Comparison of ENCODE assay signal across 8 mouse cellular contexts in genomic region chr12:111677421-111677820, GRCm38 (mm10). TPM values are rescaled to one million over a fixed set of nuclear protein-coding genes. Genes with fewer than 3 reads are reported as not detected.
DNase-seq lines count a peak whose midpoint lies in the region; ATAC-seq and TF ChIP-seq lines count a peak whose summit lies in the region.

No protein-coding gene starts in this region.

- WGBS in kidney, adult 2 months: 5% methylated on average over 5 of the region's 5 CpGs
- 13% methylated on average over 5 of the region's 5 CpGs for WGBS in hindbrain, embryonic 11.5 days
- WGBS in liver, embryonic 13.5 days (ENCODE audit: insufficient replicate concordance): 32% methylated on average over 5 of the region's 5 CpGs

- peak overlapping the region; percentile 84 for H3K4me2 ChIP-seq in hindbrain, embryonic 11.5 days (replicated peaks; ENCODE audit: low read depth, low read length)
- H3K4me2 ChIP-seq in liver, embryonic 13.5 days: peak overlapping the region; percentile 90

- no peaks in the 10 kb centered on the region for H3K9me3 ChIP-seq in hindbrain, embryonic 11.5 days (ENCODE audit: control insufficient read depth, low read length)
- H3K9me3 ChIP-seq in liver, embryonic 13.5 days (replicated peaks): no peaks in the 10 kb centered on the region

- H3K36me3 ChIP-seq in kidney, adult 2 months (ENCODE audit: control insufficient read depth, insufficient read depth, low read length): no peaks in the 10 kb centered on the region
- no peaks in the 10 kb centered on the region for H3K36me3 ChIP-seq in hindbrain, embryonic 11.5 days (ENCODE audit: control insufficient read depth, insufficient read depth, low read length)
- H3K36me3 ChIP-seq in liver, embryonic 13.5 days: peaks cover 29% of the 10 kb centered on the region
- no peaks in the 10 kb centered on the region for H3K36me3 ChIP-seq in testis, adult 2 months (ENCODE audit: control insufficient read depth, insufficient read depth, low read length)

- ATAC-seq in hindbrain, embryonic 11.5 days (ENCODE audit: low FRiP score): no peak; the same call in 1 of the 2 replicates
- peak; percentile 10; the same call in 1 of the 2 replicates for ATAC-seq in liver, embryonic 13.5 days (ENCODE audit: low read depth)

- H3K4me3 ChIP-seq in kidney, adult 2 months (ENCODE audit: insufficient read depth, low read depth, low read length): peak overlapping the region; percentile 74
- H3K4me3 ChIP-seq in brown adipose tissue, adult 24 weeks (ENCODE audit: insufficient read depth, low read depth, low read length): peak overlapping the region; percentile 81
- peak overlapping the region; percentile 90 for H3K4me3 ChIP-seq in hindbrain, embryonic 11.5 days (ENCODE audit: low read depth, low read length)
- peak overlapping the region; percentile 89 for H3K4me3 ChIP-seq in liver, embryonic 13.5 days (replicated peaks)
- peak overlapping the region; percentile 99 for H3K4me3 ChIP-seq in testis, adult 2 months (ENCODE audit: control insufficient read depth, low read depth, low read length)

- H3K4me1 ChIP-seq in kidney, adult 2 months (ENCODE audit: control insufficient read depth, insufficient read depth, low read length): peaks cover 19% of the 10 kb centered on the region
- H3K4me1 ChIP-seq in brown adipose tissue, adult 24 weeks (ENCODE audit: control insufficient read depth, insufficient read depth, insufficient read length, low read length): peaks cover 16% of the 10 kb centered on the region
- peaks cover 11% of the 10 kb centered on the region; the same call in 1 of the 2 replicates for H3K4me1 ChIP-seq in hindbrain, embryonic 11.5 days (replicated peaks; ENCODE audit: control insufficient read depth, insufficient read depth, low read length)
- H3K4me1 ChIP-seq in liver, embryonic 13.5 days (replicated peaks): peaks cover 43% of the 10 kb centered on the region
- peaks cover 21% of the 10 kb centered on the region for H3K4me1 ChIP-seq in testis, adult 2 months (ENCODE audit: control insufficient read depth, insufficient read depth, low read length)

- H3K9ac ChIP-seq in hindbrain, embryonic 11.5 days (ENCODE audit: low read depth, low read length): peak overlapping the region; percentile 72
- H3K9ac ChIP-seq in liver, embryonic 13.5 days: peak overlapping the region; percentile 84

- TF ChIP-seq CTCF in kidney, adult 2 months (conservative IDR thresholded peaks at IDR 0.05; ENCODE audit: insufficient read depth, insufficient read length, low read depth, low read length): no peak
- no peak for TF ChIP-seq CTCF in testis, adult 2 months (IDR thresholded peaks at IDR 0.05; ENCODE audit: control insufficient read depth, insufficient read depth, insufficient replicate concordance, low read depth, low read length)

- H3K27ac ChIP-seq in kidney, adult 2 months (ENCODE audit: insufficient read depth, low read depth, low read length): peak overlapping the region; percentile 96
- H3K27ac ChIP-seq in brown adipose tissue, adult 24 weeks (replicated peaks; ENCODE audit: low read depth, low read length): peak overlapping the region; percentile 66
- peak overlapping the region; percentile 85 for H3K27ac ChIP-seq in hindbrain, embryonic 11.5 days (ENCODE audit: low read depth, low read length)
- peak overlapping the region; percentile 86 for H3K27ac ChIP-seq in liver, embryonic 13.5 days
- peak overlapping the region; percentile 88 for H3K27ac ChIP-seq in testis, adult 2 months (ENCODE audit: control insufficient read depth, insufficient read depth, low read depth, low read length)

- TF ChIP-seq POLR2A in kidney, adult 2 months (IDR thresholded peaks at IDR 0.05; ENCODE audit: low read depth, low read length): no peak
- no peak for TF ChIP-seq POLR2A in testis, adult 2 months (IDR thresholded peaks at IDR 0.05; ENCODE audit: control insufficient read depth, low read depth, low read length)

- DNase-seq in kidney, adult 2 months: peak; percentile 62
- no peak for DNase-seq in kidney, adult 11 months
- no peak for DNase-seq in hindbrain, embryonic 11.5 days (ENCODE audit: low spot score)
- DNase-seq in liver, embryonic 13.5 days: no peak
- DNase-seq in layer of hippocampus, adult 9-10 months (ENCODE audit: low spot score): no peak
- DNase-seq in thymus, postnatal 36 days: no peak

- H3K27me3 ChIP-seq in kidney, adult 2 months (replicated peaks; ENCODE audit: control insufficient read depth, insufficient read depth, low read length): no peaks in the 10 kb centered on the region
- H3K27me3 ChIP-seq in hindbrain, embryonic 11.5 days (ENCODE audit: control insufficient read depth, insufficient read depth, low read length): no peaks in the 10 kb centered on the region
- peaks cover 36% of the 10 kb centered on the region for H3K27me3 ChIP-seq in liver, embryonic 13.5 days
- H3K27me3 ChIP-seq in testis, adult 2 months (ENCODE audit: control insufficient read depth, insufficient read depth, low read length): no peaks in the 10 kb centered on the region

RNA-seq across cellular contexts. Expression of gene Trmt61a, which starts 0.5 kb away (rescaled TPM):
- 12.4 and 16.9 TPM in 2 replicates for polyA plus RNA-seq in kidney, adult 2 months (2012; rRNA removed)
- polyA plus RNA-seq in brown adipose tissue, adult 24 weeks (2012; ENCODE audit: insufficient read depth, insufficient read length, missing spikeins): 2.9 and 3.2 TPM in 2 replicates
- polyA plus RNA-seq in hindbrain, embryonic 11.5 days (2014; fragmentation: Nextera tagmentation; extraction: Ambion mirVana): 4.5 and 5.0 TPM in 2 replicates
- 13.2 and 14.7 TPM in 2 replicates for polyA plus RNA-seq in liver, embryonic 13.5 days (2015; fragmentation: Nextera tagmentation; extraction: Ambion mirVana)
- polyA plus RNA-seq in testis, adult 2 months (2012; rRNA removed): 11.0 and 11.9 TPM in 2 replicates

RNA-seq across cellular contexts. Expression of gene Ckb, which starts 5.3 kb away (rescaled TPM):
- 280 and 340 TPM in 2 replicates for polyA plus RNA-seq in kidney, adult 2 months (2012; rRNA removed)
- 20.8 and 30.3 TPM in 2 replicates for polyA plus RNA-seq in brown adipose tissue, adult 24 weeks (2012; ENCODE audit: insufficient read depth, insufficient read length, missing spikeins)
- 2,103 and 2,160 TPM in 2 replicates for polyA plus RNA-seq in hindbrain, embryonic 11.5 days (2014; fragmentation: Nextera tagmentation; extraction: Ambion mirVana)
- 42.2 and 45.1 TPM in 2 replicates for polyA plus RNA-seq in liver, embryonic 13.5 days (2015; fragmentation: Nextera tagmentation; extraction: Ambion mirVana)
- 13.2 and 37.1 TPM in 2 replicates for polyA plus RNA-seq in testis, adult 2 months (2012; rRNA removed)

RNA-seq across cellular contexts. Expression of gene Bag5, which starts 35.6 kb away (rescaled TPM):
- polyA plus RNA-seq in kidney, adult 2 months (2012; rRNA removed): 11.3 and 14.6 TPM in 2 replicates
- polyA plus RNA-seq in brown adipose tissue, adult 24 weeks (2012; ENCODE audit: insufficient read depth, insufficient read length, missing spikeins): 16.2 and 18.1 TPM in 2 replicates
- polyA plus RNA-seq in hindbrain, embryonic 11.5 days (2014; fragmentation: Nextera tagmentation; extraction: Ambion mirVana): 61.5 and 63.3 TPM in 2 replicates
- polyA plus RNA-seq in liver, embryonic 13.5 days (2015; fragmentation: Nextera tagmentation; extraction: Ambion mirVana): 22.4 and 23.1 TPM in 2 replicates
- polyA plus RNA-seq in testis, adult 2 months (2012; rRNA removed): 747 and 947 TPM in 2 replicates

RNA-seq across cellular contexts. Expression of gene Apopt1, which starts 35.6 kb away (rescaled TPM):
- 63.8 and 68.4 TPM in 2 replicates for polyA plus RNA-seq in kidney, adult 2 months (2012; rRNA removed)
- polyA plus RNA-seq in brown adipose tissue, adult 24 weeks (2012; ENCODE audit: insufficient read depth, insufficient read length, missing spikeins): 123 and 134 TPM in 2 replicates
- 52.5 and 54.2 TPM in 2 replicates for polyA plus RNA-seq in hindbrain, embryonic 11.5 days (2014; fragmentation: Nextera tagmentation; extraction: Ambion mirVana)
- polyA plus RNA-seq in liver, embryonic 13.5 days (2015; fragmentation: Nextera tagmentation; extraction: Ambion mirVana): 28.8 and 30.6 TPM in 2 replicates
- polyA plus RNA-seq in testis, adult 2 months (2012; rRNA removed): 39.9 and 47.5 TPM in 2 replicates

Comparison
In these comparisons a context has a peak if more than half of its experiments do, and no peak if none do; other contexts are left out.
1. RNA of gene Bag5, which starts 35.6 kb away (polyA plus RNA-seq): 747 to 947 TPM in testis, adult 2 months; 61.5 to 63.3 TPM in hindbrain, embryonic 11.5 days, 22.4 to 23.1 TPM in liver, embryonic 13.5 days, 16.2 to 18.1 TPM in brown adipose tissue, adult 24 weeks and 11.3 to 14.6 TPM in kidney, adult 2 months; every median in the first group is over 10 times any median in the second.
2. Peak in every context shown above with its lines, with median percentiles within 50 percentile points of each other: H3K27ac ChIP-seq and H3K4me3 ChIP-seq.